Mouse (Mus musculus) bone marrow macrophage, adult 2 months (primary cell): ENCODE data around the gene Ube2e2.

Source experiments
- CTCF ChIP-seq: IDR thresholded peaks from 2 replicates; pipeline ENCODE4 v1.5.1; 2012; ENCODE audit warnings: low read depth, mild to moderate bottlenecking, low read length, moderate library complexity
- POLR2A ChIP-seq: IDR thresholded peaks from 2 replicates; pipeline ENCODE4 v1.6.1; 2012; ENCODE audit warnings: mild to moderate bottlenecking, low read depth, low read length, borderline replicate concordance

DNA sequence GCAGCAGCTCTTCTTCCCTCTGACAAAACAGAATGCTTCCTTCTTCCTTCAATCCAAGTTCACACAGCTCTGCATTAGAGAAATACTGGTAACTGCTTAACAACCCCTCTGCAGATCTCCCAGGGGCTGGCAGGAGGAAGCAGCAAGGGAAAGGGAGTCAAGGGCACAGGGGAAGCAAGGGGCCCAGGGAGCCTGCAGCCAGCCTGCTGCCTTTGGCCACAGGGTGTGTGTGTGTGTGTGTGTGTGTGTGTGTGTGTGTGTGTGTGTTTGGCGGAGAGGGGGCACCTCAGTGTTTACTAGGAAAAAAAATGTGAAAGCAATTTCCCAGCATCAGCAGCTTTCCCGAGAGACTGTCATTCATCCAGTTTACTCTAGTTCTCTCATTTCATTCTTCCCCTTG lies 319.3 kb downstream of the Ube2e2 start:
- TF ChIP-seq CTCF (no peak), POLR2A (no peak)
